Mouse (Mus musculus): ENCODE measurements around the gene Lrg1.

GRCm38 (mm10) chr17:56169830-56170229 lies 48.0 kb upstream of the Lrg1 start:
- no peak for TF ChIP-seq CTCF (IDR thresholded peaks at IDR 0.05; ENCODE audit: control insufficient read depth, insufficient read depth, low read length)
- TF ChIP-seq POLR2A (IDR thresholded peaks at IDR 0.05; ENCODE audit: borderline replicate concordance, control insufficient read depth, low read depth, low read length): no peak

All from bone marrow, adult 2 months (tissue).